ENCODE assay signal across 33 mouse cellular contexts in the genomic region with DNA sequence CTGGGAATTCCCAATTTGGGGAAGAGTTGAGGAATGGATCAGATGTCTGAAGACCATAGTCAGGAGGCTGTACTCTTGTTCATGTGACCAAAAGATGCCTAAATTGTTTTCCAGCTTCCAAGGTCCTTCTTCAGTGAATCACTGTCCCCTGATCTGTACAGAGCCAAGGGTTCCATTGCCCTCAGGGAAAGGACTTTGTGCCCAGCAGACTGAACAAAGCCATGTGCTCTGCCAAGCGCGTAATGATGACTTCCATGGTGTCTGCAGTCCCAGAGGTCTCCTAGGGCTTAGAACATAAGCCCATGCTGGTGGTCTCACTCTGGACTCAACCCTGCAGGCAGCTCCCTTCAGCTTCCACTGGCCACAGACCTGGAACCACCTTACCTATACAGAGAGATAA. TPM values are rescaled to one million over a fixed set of nuclear protein-coding genes. Genes with fewer than 3 reads are reported as not detected.
A peak's percentile ranks its signal among the peaks of the same experiment; 100 is the strongest.
DNase-seq lines count a peak whose midpoint lies in the region; ATAC-seq and TF ChIP-seq lines count a peak whose summit lies in the region.
"Had no signal": no experiment of that assay in that cellular context is flagged by ENCODE, and none has a peak within 500 bp of the region (broad histone marks: within the 10 kb centered on the region; RNA-seq: fewer than 3 reads in every experiment).

No protein-coding gene starts in this region.

- peaks cover 10% of the 10 kb centered on the region for H3K27me3 ChIP-seq in liver, embryonic 12.5 days (replicated peaks)
- H3K27me3 ChIP-seq in small intestine, adult 2 months (ENCODE audit: control insufficient read depth, insufficient read depth, low read length), result no peaks in the 10 kb centered on the region
- no peaks in the 10 kb centered on the region for H3K27me3 ChIP-seq in intestine, embryonic 15.5 days (replicated peaks)
- H3K27me3 ChIP-seq: embryonic facial prominence, embryonic 13.5 days; forebrain, embryonic 13.5 days had no signal

- no peak for TF ChIP-seq POLR2A in small intestine, adult 2 months (IDR thresholded peaks at IDR 0.05; ENCODE audit: low read depth, low read length)

- H3K36me3 ChIP-seq in liver, embryonic 12.5 days, result no peaks in the 10 kb centered on the region
- H3K36me3 ChIP-seq in small intestine, adult 2 months (ENCODE audit: control insufficient read depth, insufficient read depth, low read length), result no peaks in the 10 kb centered on the region
- no peaks in the 10 kb centered on the region for H3K36me3 ChIP-seq in intestine, embryonic 15.5 days
- H3K36me3 ChIP-seq: embryonic facial prominence, embryonic 10.5 days; embryonic facial prominence, embryonic 13.5 days; heart, embryonic 10.5 days; heart, embryonic 13.5 days had no signal

- H3K9ac ChIP-seq in liver, embryonic 12.5 days, result no peak overlapping the region
- H3K9ac ChIP-seq in intestine, embryonic 15.5 days, result no peak overlapping the region
- H3K9ac ChIP-seq: embryonic facial prominence, embryonic 13.5 days; forebrain, embryonic 13.5 days; heart, embryonic 13.5 days; hindbrain, embryonic 14.5 days had no signal

- TF ChIP-seq CTCF in small intestine, adult 2 months (IDR thresholded peaks at IDR 0.05; ENCODE audit: extremely low read depth, insufficient read length, insufficient replicate concordance, low read depth, low read length), result no peak

- H3K4me1 ChIP-seq in liver, embryonic 12.5 days, result no peaks in the 10 kb centered on the region
- H3K4me1 ChIP-seq in small intestine, adult 2 months (ENCODE audit: control insufficient read depth, insufficient read depth, insufficient read length, low read length), result peaks cover 12% of the 10 kb centered on the region; the same call in 1 of the 2 replicates
- 0 out of 2 replicates have a peak, but pooled peaks cover 2% of the 10 kb centered on the region for H3K4me1 ChIP-seq in intestine, embryonic 15.5 days (replicated peaks)
- H3K4me1 ChIP-seq: embryonic facial prominence, embryonic 13.5 days; forebrain, embryonic 13.5 days; heart, embryonic 10.5 days; heart, embryonic 13.5 days had no signal

- H3K9me3 ChIP-seq in liver, embryonic 12.5 days (replicated peaks), result no peaks in the 10 kb centered on the region
- H3K9me3 ChIP-seq in intestine, embryonic 15.5 days, result no peaks in the 10 kb centered on the region
- H3K9me3 ChIP-seq: embryonic facial prominence, embryonic 13.5 days; forebrain, embryonic 13.5 days; heart, embryonic 10.5 days; heart, embryonic 13.5 days had no signal

- peak; percentile 59 for DNase-seq in kidney, adult 9 months
- DNase-seq in kidney, adult 18-20 months, result no peak
- DNase-seq in liver, result no peak
- DNase-seq: adrenal gland, adult 8-10 months; adrenal gland, postnatal 25 days; cerebellum, adult 11-12 months; cerebellum, adult 8-10 months; cerebellum, postnatal 10 days; cerebellum, postnatal 36 days; embryo, embryonic 11 days; gastrocnemius, postnatal 10 days; gastrocnemius, postnatal 36 days; heart, adult 2 months; heart, postnatal 14 days; heart, postnatal 4 days had no signal

- 84% methylated on average over 2 of the region's 2 CpGs for WGBS in liver, embryonic 12.5 days (ENCODE audit: insufficient replicate concordance)
- 79% methylated on average over 2 of the region's 2 CpGs for WGBS in small intestine, adult 2 months
- WGBS in intestine, embryonic 15.5 days, result 92% methylated on average over 2 of the region's 2 CpGs

- no peak overlapping the region for H3K4me3 ChIP-seq in liver, embryonic 12.5 days
- H3K4me3 ChIP-seq in small intestine, adult 2 months (ENCODE audit: low read depth, low read length), result no peak overlapping the region
- no peak overlapping the region for H3K4me3 ChIP-seq in intestine, embryonic 15.5 days (replicated peaks)
- H3K4me3 ChIP-seq: embryonic facial prominence, embryonic 10.5 days; embryonic facial prominence, embryonic 13.5 days; erythroblast, embryonic 14.5 days; forebrain, embryonic 13.5 days; heart, adult 2 months; heart, embryonic 10.5 days; heart, embryonic 13.5 days had no signal

- no peak overlapping the region for H3K4me2 ChIP-seq in liver, embryonic 12.5 days
- no peak overlapping the region for H3K4me2 ChIP-seq in intestine, embryonic 15.5 days (replicated peaks)
- H3K4me2 ChIP-seq: embryonic facial prominence, embryonic 13.5 days; forebrain, embryonic 13.5 days; heart, embryonic 13.5 days; hindbrain, embryonic 14.5 days had no signal

- H3K27ac ChIP-seq in liver, embryonic 12.5 days, result no peak overlapping the region
- H3K27ac ChIP-seq in small intestine, adult 2 months (ENCODE audit: insufficient read depth, low read depth, low read length), result peak overlapping the region; percentile 17; the same call in 1 of the 2 replicates
- no peak overlapping the region for H3K27ac ChIP-seq in intestine, embryonic 15.5 days
- H3K27ac ChIP-seq: embryonic facial prominence, embryonic 10.5 days; embryonic facial prominence, embryonic 13.5 days; forebrain, embryonic 13.5 days; heart, adult 2 months; heart, embryonic 10.5 days; heart, embryonic 13.5 days; hindbrain, embryonic 14.5 days had no signal

- 0 out of 2 replicates have a peak, but pooled peaks have one; percentile 13 for ATAC-seq in liver, embryonic 12.5 days
- no peak for ATAC-seq in intestine, embryonic 15.5 days
- ATAC-seq: activated CD4-positive, CD25-positive, alpha-beta regulatory T cell, adult 4 months; CD4-positive, CD25-positive, alpha-beta regulatory T cell, adult 4 months; forebrain, embryonic 13.5 days; forebrain, embryonic 16.5 days had no signal

RNA-seq across cellular contexts. Expression of a gene that starts 4.5 kb away (rescaled TPM):
- 0.14 TPM in 1 of 2 replicates, not detected in the other for polyA plus RNA-seq in liver, embryonic 12.5 days (2016; fragmentation: Nextera tagmentation; extraction: Ambion mirVana)
- polyA plus RNA-seq in small intestine, adult 2 months (2012; rRNA removed), result 152 and 325 TPM in 2 replicates
- polyA plus RNA-seq in intestine, embryonic 15.5 days (2015; fragmentation: Nextera tagmentation; extraction: Ambion mirVana), result 0.73 and 0.93 TPM in 2 replicates
- polyA plus RNA-seq: activated CD4-positive, CD25-positive, alpha-beta regulatory T cell, adult 4 months; brain, embryonic 14.5 days; C2C12; CD4-positive, CD25-positive, alpha-beta regulatory T cell, adult 4 months; cortical plate, adult 2 months; embryonic facial prominence, embryonic 10.5 days; erythroblast, embryonic 14.5 days; forebrain, embryonic 13.5 days; forebrain, embryonic 16.5 days; heart, adult 2 months; heart, embryonic 10.5 days; heart, embryonic 13.5 days; hindbrain, embryonic 11.5 days; hindbrain, embryonic 14.5 days had no signal

RNA-seq across cellular contexts. Expression of a gene that starts 13.1 kb away (rescaled TPM):
- polyA plus RNA-seq in liver, embryonic 12.5 days (2016; fragmentation: Nextera tagmentation; extraction: Ambion mirVana), result 0.37 and 0.43 TPM in 2 replicates
- 1.4 and 4.1 TPM in 2 replicates for polyA plus RNA-seq in small intestine, adult 2 months (2012; rRNA removed)
- polyA plus RNA-seq in intestine, embryonic 15.5 days (2015; fragmentation: Nextera tagmentation; extraction: Ambion mirVana), result 3.0 and 5.1 TPM in 2 replicates
- polyA plus RNA-seq: activated CD4-positive, CD25-positive, alpha-beta regulatory T cell, adult 4 months; brain, embryonic 14.5 days; C2C12; CD4-positive, CD25-positive, alpha-beta regulatory T cell, adult 4 months; cortical plate, adult 2 months; embryonic facial prominence, embryonic 10.5 days; erythroblast, embryonic 14.5 days; forebrain, embryonic 13.5 days; forebrain, embryonic 16.5 days; heart, adult 2 months; heart, embryonic 10.5 days; heart, embryonic 13.5 days; hindbrain, embryonic 11.5 days; hindbrain, embryonic 14.5 days had no signal

RNA-seq across cellular contexts. Expression of a gene that starts 28.7 kb away (rescaled TPM):
- polyA plus RNA-seq in liver, embryonic 12.5 days (2016; fragmentation: Nextera tagmentation; extraction: Ambion mirVana), result 0.33 and 0.54 TPM in 2 replicates
- 41.0 and 57.7 TPM in 2 replicates for polyA plus RNA-seq in small intestine, adult 2 months (2012; rRNA removed)
- 5.6 and 6.1 TPM in 2 replicates for polyA plus RNA-seq in intestine, embryonic 15.5 days (2015; fragmentation: Nextera tagmentation; extraction: Ambion mirVana)
- polyA plus RNA-seq: C2C12; embryonic facial prominence, embryonic 10.5 days; erythroblast, embryonic 14.5 days; forebrain, embryonic 13.5 days; forebrain, embryonic 16.5 days; heart, embryonic 10.5 days; hindbrain, embryonic 11.5 days had no signal

RNA-seq across cellular contexts. Expression of a gene that starts 50.6 kb away (rescaled TPM):
- 0.17 and 0.20 TPM in 2 replicates for polyA plus RNA-seq in liver, embryonic 12.5 days (2016; fragmentation: Nextera tagmentation; extraction: Ambion mirVana)
- 0.05 TPM in 1 of 2 replicates, not detected in the other for polyA plus RNA-seq in small intestine, adult 2 months (2012; rRNA removed)
- not detected in 2 replicates for polyA plus RNA-seq in intestine, embryonic 15.5 days (2015; fragmentation: Nextera tagmentation; extraction: Ambion mirVana)
- polyA plus RNA-seq: activated CD4-positive, CD25-positive, alpha-beta regulatory T cell, adult 4 months; brain, embryonic 14.5 days; CD4-positive, CD25-positive, alpha-beta regulatory T cell, adult 4 months; cortical plate, adult 2 months; embryonic facial prominence, embryonic 10.5 days; embryonic facial prominence, embryonic 13.5 days; erythroblast, embryonic 14.5 days; forebrain, embryonic 13.5 days; forebrain, embryonic 16.5 days; heart, adult 2 months; heart, embryonic 10.5 days; heart, embryonic 13.5 days; heart, embryonic 16.5 days; hindbrain, embryonic 11.5 days; hindbrain, embryonic 14.5 days had no signal

Comparison
In these comparisons a context has a peak if more than half of its experiments do, and no peak if none do; other contexts are left out.
1. RNA of a gene that starts 4.5 kb away (polyA plus RNA-seq): 152 to 325 TPM in small intestine, adult 2 months; 0.73 to 0.93 TPM in intestine, embryonic 15.5 days and 0.14 TPM in liver, embryonic 12.5 days; every median in the first group is over 10 times any median in the second.